ENCODE assay signal across 11 mouse cellular contexts in the genomic region with DNA sequence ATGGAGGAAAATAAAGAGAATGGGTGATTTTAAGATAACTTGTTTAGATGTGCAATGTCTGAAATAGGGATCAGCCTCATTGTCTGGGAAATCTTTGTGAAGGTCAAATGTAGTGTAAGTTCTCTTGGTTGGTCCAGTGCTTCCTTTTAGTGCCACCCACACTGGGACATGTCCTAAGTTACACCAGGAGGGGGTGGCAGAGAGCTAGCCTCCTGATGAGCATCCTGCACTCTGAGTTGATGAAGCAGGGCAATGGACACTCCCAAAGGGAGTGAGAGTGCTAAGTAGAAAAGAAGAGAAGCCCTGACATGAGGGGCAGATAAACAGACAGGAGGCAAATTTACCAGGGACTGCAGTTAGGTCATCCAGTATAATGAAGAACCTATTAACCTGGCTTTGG. TPM values are rescaled to one million over a fixed set of nuclear protein-coding genes. Genes with fewer than 3 reads are reported as not detected.
A peak's percentile ranks its signal among the peaks of the same experiment; 100 is the strongest.
DNase-seq lines count a peak whose midpoint lies in the region; ATAC-seq and TF ChIP-seq lines count a peak whose summit lies in the region.
"Had no signal": no experiment of that assay in that cellular context is flagged by ENCODE, and none has a peak within 500 bp of the region (broad histone marks: within the 10 kb centered on the region; RNA-seq: fewer than 3 reads in every experiment).

No protein-coding gene starts in this region.

- no peak for DNase-seq in gastrocnemius, adult 2 months
- DNase-seq in gastrocnemius, postnatal 36 days: no peak
- peak; percentile 1 to 8 for DNase-seq in urinary bladder, postnatal 36 days (ENCODE audit: low spot score in 2 of 2)
- no peak for DNase-seq in urinary bladder, postnatal 4 days (ENCODE audit: low spot score in 2 of 2)
- peak; percentile 21 for DNase-seq in forebrain, postnatal 0 days
- DNase-seq in layer of hippocampus, adult 2 months (ENCODE audit: low spot score in 2 of 2): peak; percentile 2 to 18
- DNase-seq in neural tube, embryonic 11.5 days (ENCODE audit: low spot score): peak; percentile 50

- H3K9ac ChIP-seq in forebrain, postnatal 0 days: no peak overlapping the region
- H3K9ac ChIP-seq in neural tube, embryonic 11.5 days (ENCODE audit: low read length): no peak overlapping the region
- H3K9ac ChIP-seq: heart, embryonic 13.5 days had no signal

- no peaks in the 10 kb centered on the region for H3K9me3 ChIP-seq in forebrain, postnatal 0 days (ENCODE audit: low read length)
- H3K9me3 ChIP-seq in neural tube, embryonic 11.5 days (ENCODE audit: control insufficient read depth, low read length): no peaks in the 10 kb centered on the region
- H3K9me3 ChIP-seq: heart, embryonic 13.5 days had no signal

- no peak overlapping the region for H3K4me2 ChIP-seq in forebrain, postnatal 0 days (ENCODE audit: low read depth)
- H3K4me2 ChIP-seq in neural tube, embryonic 11.5 days (ENCODE audit: low read depth): no peak overlapping the region
- H3K4me2 ChIP-seq: heart, embryonic 13.5 days had no signal

- H3K27ac ChIP-seq in gastrocnemius, adult 2 months: no peak overlapping the region
- H3K27ac ChIP-seq in forebrain, postnatal 0 days (ENCODE audit: low read depth, low read length): no peak overlapping the region
- no peak overlapping the region for H3K27ac ChIP-seq in layer of hippocampus, adult 2 months
- H3K27ac ChIP-seq in neural tube, embryonic 11.5 days (ENCODE audit: low read depth, low read length): no peak overlapping the region
- H3K27ac ChIP-seq: heart, embryonic 13.5 days; macrophage had no signal

- intact Hi-C loops in gastrocnemius, adult 2 months (cut with DNase I): no loop called here
- intact Hi-C loops in gastrocnemius, postnatal 36 days (cut with DNase I): loop anchor here (10.0 kb wide), 1 partner anchor 541 kb away; no protein-coding TSS in a partner anchor

- peak; percentile 49 for TF ChIP-seq CTCF in gastrocnemius, adult 2 months (IDR thresholded peaks at IDR 0.05)
- TF ChIP-seq CTCF in forebrain, postnatal 0 days (IDR thresholded peaks at IDR 0.05; ENCODE audit: low read depth): peak; percentile 62
- peak; percentile 76 for TF ChIP-seq CTCF in layer of hippocampus, adult 2 months (conservative IDR thresholded peaks at IDR 0.05)

- H3K4me3 ChIP-seq in gastrocnemius, adult 2 months: no peak overlapping the region
- no peak overlapping the region for H3K4me3 ChIP-seq in forebrain, postnatal 0 days (ENCODE audit: low read depth, low read length)
- no peak overlapping the region for H3K4me3 ChIP-seq in layer of hippocampus, adult 2 months
- no peak overlapping the region for H3K4me3 ChIP-seq in neural tube, embryonic 11.5 days (ENCODE audit: low read depth, low read length)
- H3K4me3 ChIP-seq: heart, embryonic 13.5 days had no signal

- no peaks in the 10 kb centered on the region for H3K36me3 ChIP-seq in forebrain, postnatal 0 days (ENCODE audit: insufficient read depth)
- no peaks in the 10 kb centered on the region for H3K36me3 ChIP-seq in neural tube, embryonic 11.5 days (ENCODE audit: control insufficient read depth, insufficient read depth, low read length)
- H3K36me3 ChIP-seq: heart, embryonic 13.5 days had no signal

- no peaks in the 10 kb centered on the region for H3K27me3 ChIP-seq in forebrain, postnatal 0 days (ENCODE audit: insufficient read depth, low read length)
- H3K27me3 ChIP-seq in neural tube, embryonic 11.5 days (ENCODE audit: control insufficient read depth, insufficient read depth, low read length): no peaks in the 10 kb centered on the region
- H3K27me3 ChIP-seq: heart, embryonic 13.5 days had no signal

- no peak for ATAC-seq in forebrain, postnatal 0 days
- no peak for ATAC-seq in neural tube, embryonic 11.5 days (ENCODE audit: insufficient read depth, low FRiP score, low TSS enrichment)
- no peak for ATAC-seq in erythroblast, adult 5-6 weeks (replicated peaks; ENCODE audit: low FRiP score, poor library complexity, severe bottlenecking)

- no peaks in the 10 kb centered on the region for H3K4me1 ChIP-seq in forebrain, postnatal 0 days (ENCODE audit: insufficient read depth)
- no peaks in the 10 kb centered on the region for H3K4me1 ChIP-seq in neural tube, embryonic 11.5 days (ENCODE audit: control insufficient read depth, insufficient read depth, low read length)
- H3K4me1 ChIP-seq: heart, embryonic 13.5 days had no signal

RNA-seq across cellular contexts. Expression of gene Gm7073, which starts 35.1 kb away (rescaled TPM):
- not detected for total RNA-seq in gastrocnemius, adult 2 months (2021)
- total RNA-seq in gastrocnemius, postnatal 36 days (2021): not detected
- not detected in 2 replicates for total RNA-seq in forebrain, postnatal 0 days (2014; rRNA removed)
- not detected in 2 replicates for polyA plus RNA-seq in forebrain, postnatal 0 days (2015; fragmentation: Nextera tagmentation; extraction: Ambion mirVana)
- total RNA-seq in layer of hippocampus, adult 2 months (2021): not detected
- not detected in 2 replicates for polyA plus RNA-seq in neural tube, embryonic 11.5 days (2014; fragmentation: Nextera tagmentation; extraction: Ambion mirVana)
- total RNA-seq in erythroblast, adult 5-6 weeks (2015; ENCODE audit: low replicate concordance): not detected in 2 replicates
- not detected in 2 replicates for total RNA-seq in erythroblast, adult 5-6 weeks (2017; ENCODE audit: low replicate concordance)
- total RNA-seq: MEL had no signal
- polyA plus RNA-seq: heart, embryonic 13.5 days; macrophage had no signal

Comparison
In these comparisons a context has a peak if more than half of its experiments do, and no peak if none do; other contexts are left out.
1. DNase-seq: peak in urinary bladder, postnatal 36 days (2 of 2), forebrain, postnatal 0 days (single experiment), layer of hippocampus, adult 2 months (2 of 2) and neural tube, embryonic 11.5 days (single experiment); none in gastrocnemius, adult 2 months (single experiment), gastrocnemius, postnatal 36 days (0 of 2) and urinary bladder, postnatal 4 days (0 of 2).
2. Peak in every context shown above with its lines, with median percentiles within 50 percentile points of each other: CTCF ChIP-seq.